Mouse (Mus musculus) ES-E14 (cell line): Measurements from ENCODE around the gene Lhfpl2.

ENCODE experiments used
- CHD2 ChIP-seq: IDR thresholded peaks from 2 replicates; pipeline ENCODE4 v1.6.1; 2014; ENCODE audit warnings: mild to moderate bottlenecking, low read depth, low read length, inconsistent platforms
- HCFC1 ChIP-seq: IDR thresholded peaks from 2 replicates; pipeline ENCODE4 v1.6.1; 2012; ENCODE audit warnings: low read length, inconsistent platforms, borderline replicate concordance; ENCODE audit not compliant: insufficient read depth
- MAFK ChIP-seq: IDR thresholded peaks from 2 replicates; pipeline ENCODE4 v1.6.1; 2014; ENCODE audit warnings: mild to moderate bottlenecking, low read depth, low read length, inconsistent platforms; ENCODE audit not compliant: insufficient read depth
- ZC3H11A ChIP-seq: IDR thresholded peaks from 2 replicates; pipeline ENCODE4 v1.6.1; 2012; ENCODE audit warnings: low read depth, mild to moderate bottlenecking, inconsistent platforms, low read length, borderline replicate concordance
- ZNF384 ChIP-seq: IDR thresholded peaks from 2 replicates; pipeline ENCODE4 v1.6.1; 2012; ENCODE audit warnings: low read depth, low read length, inconsistent platforms

DNA sequence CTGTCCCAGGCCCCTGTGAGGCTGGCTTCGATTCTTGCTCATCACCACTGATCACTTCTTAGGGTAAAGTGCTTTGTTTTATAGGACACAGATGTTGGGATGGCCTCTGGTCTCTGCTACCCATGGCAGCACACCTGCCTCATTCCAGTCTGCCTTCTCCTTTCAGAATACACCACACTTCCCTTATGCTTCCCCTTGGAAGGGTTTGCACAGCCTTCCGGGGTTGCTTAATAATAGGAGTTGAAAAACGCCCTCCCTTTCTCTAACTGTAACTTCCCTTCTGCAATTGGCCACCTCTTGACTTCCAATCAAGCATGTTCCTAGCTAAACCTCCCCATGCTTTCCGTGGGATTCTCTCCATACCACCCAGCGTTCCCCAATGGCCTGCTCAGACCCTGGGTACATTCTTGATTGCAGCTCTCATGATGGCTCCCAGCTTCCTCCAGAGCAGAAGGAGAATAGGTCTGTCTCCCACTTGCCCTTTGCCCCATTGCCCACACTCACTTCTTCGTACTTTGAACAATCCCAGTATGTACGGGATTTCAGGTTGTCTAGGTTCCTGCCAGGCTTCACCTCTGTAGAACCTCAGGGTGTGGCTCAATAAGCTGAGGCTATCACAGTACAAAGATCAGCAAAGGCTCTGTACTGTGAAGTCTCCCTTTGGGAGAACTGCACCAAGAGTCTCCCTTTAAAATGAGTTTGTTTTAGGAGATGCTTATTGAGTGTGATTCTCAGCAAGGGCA lies 102.1 kb downstream of the Lhfpl2 start:
- no peak for TF ChIP-seq MAFK
- no peak for TF ChIP-seq CHD2
- TF ChIP-seq HCFC1: no peak
- TF ChIP-seq ZC3H11A: no peak
- TF ChIP-seq ZNF384: no peak
